Mouse (Mus musculus): ENCODE measurements around the gene Lrpprc.
"Not testable (repeated sequence)": the region's sequence is repeated elsewhere in the genome, so short reads cannot be mapped to it uniquely, and the experiment has no call there.

Gene Lrpprc

DNA sequence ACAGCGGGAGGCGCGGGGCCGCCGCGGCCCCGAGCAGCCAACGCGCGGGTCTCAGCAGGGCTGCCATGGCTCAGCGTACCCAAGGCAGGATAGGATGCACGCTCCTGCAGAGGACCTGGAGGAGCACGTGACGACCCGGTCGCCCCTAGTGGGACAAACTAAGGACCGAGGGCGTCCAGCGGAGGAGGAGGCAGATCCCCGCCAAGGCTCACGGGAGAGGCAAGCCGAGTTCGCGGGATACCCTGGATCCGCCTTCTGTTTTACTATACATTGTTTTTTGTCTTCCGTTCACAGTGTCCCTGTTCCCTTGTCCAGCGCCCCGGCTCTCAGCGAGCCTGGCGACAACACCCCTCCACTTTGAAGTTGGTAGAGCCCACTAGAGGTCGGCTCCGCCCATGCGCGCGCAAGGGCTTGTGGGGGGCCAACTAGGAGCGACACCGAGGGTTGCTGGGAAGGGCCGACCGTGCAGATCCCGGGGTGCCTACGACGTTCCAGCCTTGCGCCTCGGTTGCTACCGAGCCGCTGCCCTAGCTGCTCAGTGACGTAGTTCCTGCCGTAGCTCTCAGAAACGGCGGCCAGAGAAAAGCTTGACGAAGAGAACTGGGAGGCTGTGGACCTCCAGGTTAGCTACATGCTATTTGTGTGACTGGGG lies at the start of gene Lrpprc:
Gene Lrpprc (minus strand): TSS at position 343 of the 652 bp plus-strand sequence.
- peak; percentile 90 for DNase-seq (ENCODE audit: low spot score)

DNA sequence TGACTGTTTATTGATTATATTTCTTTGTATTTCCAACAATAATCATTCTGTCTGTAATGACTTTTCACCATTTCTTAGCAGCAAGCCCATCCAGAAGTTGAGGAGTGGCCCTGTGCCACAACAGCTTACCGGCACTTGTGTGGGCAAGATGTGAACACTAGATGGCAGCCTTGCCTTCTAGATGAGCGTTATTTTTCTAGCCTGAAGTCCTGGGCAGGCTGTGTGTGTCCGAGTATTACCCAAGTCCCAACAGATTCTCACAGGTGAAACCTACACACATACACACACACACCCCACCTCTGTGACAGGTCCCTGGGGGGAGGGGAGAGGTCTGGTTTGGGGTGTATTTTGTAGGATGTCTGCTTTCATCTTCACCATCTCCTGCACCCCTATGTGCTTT lies 47.2 kb upstream of the Lrpprc start:
- DNase-seq (ENCODE audit: low spot score) = peak; percentile 69

DNA sequence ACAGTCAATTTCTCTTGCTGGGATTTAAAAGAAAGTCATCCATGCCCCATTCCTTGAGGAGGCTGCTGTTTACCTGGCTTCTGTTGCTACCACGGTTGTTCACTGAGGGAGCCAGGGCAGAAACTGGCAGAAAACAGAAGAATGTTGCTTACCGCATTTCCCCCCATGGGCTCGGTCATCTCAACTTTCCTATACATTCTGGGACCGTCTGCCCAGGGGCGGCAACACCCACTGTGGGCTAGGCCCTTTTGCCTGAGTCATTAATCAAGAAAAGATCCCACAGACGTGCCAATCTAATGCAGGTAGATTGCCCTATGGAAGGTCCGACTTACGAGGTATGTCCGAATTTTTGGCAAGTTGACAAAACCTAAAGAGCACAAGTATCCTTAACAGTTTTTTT lies 44.7 kb upstream of the Lrpprc start:
- DNase-seq (ENCODE audit: low spot score) = no peak

DNA sequence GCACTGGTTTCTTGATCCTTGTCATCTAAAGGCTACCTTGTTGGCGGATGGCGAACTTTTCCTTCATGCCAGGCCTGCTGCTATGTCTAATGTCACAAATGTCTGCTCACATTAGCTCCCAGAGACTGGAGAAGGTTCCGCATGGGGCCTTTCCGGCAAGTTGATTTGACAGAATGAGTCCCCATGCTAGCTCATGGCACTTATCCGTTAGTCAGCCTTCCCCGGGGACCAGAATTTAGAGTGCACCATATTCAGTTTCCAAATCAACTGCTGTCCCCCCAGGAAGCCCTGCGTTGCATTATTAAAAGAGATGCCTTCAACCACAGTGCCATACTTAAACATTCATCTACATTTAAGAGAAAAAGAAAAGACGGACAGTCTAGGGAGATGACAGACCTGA lies 41.8 kb upstream of the Lrpprc start:
- DNase-seq (ENCODE audit: low spot score) = no peak

DNA sequence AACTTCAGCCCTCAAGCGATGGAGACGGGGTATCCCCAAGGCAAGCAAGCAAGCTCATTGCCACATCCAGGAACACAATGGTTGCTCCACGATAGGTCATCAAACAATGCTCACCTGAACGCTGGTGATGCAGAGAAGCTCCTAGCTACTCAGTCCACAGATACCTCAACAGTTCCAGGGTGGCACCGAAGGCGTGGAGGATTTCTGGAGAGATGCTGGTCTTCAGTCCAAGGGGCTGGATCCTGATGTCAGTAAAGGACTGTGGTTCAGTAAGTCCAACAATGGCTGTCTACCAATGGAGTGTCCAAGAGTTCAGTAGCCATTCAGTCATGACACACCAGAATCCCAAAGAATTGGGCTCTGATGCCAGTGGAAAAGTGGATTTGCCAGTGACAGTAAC lies 37.7 kb upstream of the Lrpprc start:
- DNase-seq (ENCODE audit: low spot score) = no peak

DNA sequence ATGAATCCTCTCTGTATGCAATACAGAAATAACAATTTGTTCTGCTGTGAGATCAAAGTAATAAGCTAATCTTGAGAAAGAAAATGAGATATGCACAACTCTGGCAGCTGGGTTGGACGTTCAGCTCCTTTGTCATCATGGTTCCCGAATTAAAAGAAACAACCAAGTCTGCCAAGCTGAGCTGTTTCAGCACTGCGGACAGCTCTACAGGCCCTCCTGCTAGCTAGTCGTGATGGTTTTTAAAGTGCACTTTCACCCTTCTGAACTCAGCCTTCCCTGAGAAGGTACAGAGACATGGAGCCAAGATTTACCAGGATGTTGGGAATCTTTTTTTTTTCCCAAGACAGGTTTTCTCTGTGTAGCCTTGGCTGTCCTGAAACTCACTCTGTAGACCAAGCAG lies 30.0 kb upstream of the Lrpprc start:
- peak; percentile 21 for DNase-seq (ENCODE audit: low spot score)

DNA sequence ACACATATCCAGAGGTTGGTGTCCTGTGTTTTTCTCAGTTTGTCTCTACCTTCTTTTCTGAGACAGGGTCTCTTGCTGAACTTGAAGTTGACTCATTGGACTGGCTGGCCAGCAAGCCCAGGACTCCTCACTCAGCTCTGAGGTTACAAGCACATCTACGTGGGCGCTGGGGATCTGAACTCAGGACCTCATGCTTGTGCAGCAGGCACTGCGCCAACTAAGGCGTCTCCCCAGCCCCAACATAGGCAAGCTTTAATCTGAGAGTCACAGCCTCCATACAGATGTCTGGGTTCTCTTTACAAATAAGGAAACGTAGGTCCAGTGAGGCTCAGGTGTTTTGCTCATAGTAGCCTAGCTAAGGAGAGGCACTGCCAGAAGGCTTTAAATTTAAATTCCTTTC lies 27.8 kb upstream of the Lrpprc start:
- no peak for DNase-seq (ENCODE audit: low spot score)

DNA sequence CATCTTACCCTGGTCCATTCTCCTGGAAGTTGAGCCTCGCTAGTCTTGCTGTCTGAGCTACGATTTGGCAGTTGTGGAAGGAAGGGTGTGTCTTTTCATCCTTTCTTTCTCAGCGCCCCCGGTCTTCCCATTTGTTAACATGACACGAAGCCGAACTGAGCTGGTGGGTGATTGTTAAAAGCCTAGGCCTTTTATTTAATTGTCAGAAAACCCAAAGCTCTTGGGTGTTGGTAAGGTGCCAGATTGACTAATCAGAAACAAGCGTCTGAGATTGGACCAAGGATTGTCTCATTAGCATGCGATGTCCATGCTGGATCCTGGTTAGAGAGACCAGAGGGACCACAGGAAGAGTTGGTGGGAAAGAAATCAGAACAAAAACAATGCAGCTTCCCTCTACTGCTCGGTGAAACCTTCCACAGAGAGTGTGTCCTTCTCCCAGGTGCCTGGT lies 25.4 kb upstream of the Lrpprc start:
- no peak for DNase-seq (ENCODE audit: low spot score)

DNA sequence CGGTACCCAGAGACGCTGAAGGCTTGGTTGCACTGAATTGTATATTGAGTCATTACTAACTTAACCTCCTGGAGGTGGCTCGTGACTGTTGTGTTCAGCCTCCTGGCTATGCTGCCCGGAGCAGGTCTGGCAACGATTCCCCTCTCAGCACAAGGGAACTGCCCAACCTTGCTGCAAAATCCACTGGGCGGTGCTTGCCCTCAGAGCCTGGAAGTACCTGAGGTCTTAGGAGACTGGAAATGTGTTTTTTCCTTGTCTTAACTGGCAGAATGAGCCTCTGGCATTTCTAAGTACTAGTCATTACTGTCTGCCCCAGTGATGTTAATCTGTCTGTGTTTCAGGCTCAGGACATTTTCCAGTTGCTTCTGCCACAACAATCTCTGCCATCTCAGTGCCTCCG lies 24.3 kb upstream of the Lrpprc start:
- DNase-seq (ENCODE audit: low spot score) = no peak

DNA sequence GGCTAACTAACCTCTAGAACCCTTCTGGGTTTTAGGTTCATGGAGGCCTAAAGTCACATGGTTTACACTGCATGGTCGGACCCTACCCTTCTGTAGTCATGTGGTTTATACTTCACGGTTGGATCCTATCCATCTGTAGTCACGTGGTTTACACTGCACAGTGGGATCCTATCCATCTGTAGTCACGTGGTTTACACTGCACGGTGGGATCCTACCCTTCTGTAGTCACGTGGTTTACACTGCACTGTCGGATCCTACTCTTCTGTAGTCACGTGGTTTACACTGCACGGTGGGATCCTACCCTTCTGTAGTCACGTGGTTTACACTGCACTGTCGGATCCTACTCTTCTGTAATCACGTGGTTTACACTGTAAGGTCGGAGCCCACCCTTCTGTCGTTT lies 23.6 kb upstream of the Lrpprc start:
- not testable (repeated sequence) for DNase-seq (ENCODE audit: low spot score)

DNA sequence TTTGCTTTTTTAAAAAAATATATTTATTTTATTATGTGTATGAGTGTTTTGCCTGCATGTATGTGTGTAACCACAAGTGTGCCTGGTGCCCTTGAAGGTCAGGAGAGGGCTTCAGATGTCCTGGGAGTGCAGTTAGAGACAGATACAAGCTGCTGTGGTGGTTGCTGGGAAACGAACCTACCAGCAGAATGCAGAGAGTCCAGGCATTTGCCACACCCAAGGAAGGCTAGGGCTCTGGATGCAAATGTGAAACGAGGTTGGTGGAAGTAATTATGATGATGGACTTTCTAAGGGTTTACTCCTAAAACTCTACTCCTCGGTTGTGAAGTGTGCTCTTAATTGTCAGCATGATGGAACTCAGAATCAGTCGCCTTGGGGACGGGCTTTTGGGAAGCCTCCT lies 1.4 kb upstream of the Lrpprc start:
- DNase-seq (ENCODE audit: low spot score) = no peak

DNA sequence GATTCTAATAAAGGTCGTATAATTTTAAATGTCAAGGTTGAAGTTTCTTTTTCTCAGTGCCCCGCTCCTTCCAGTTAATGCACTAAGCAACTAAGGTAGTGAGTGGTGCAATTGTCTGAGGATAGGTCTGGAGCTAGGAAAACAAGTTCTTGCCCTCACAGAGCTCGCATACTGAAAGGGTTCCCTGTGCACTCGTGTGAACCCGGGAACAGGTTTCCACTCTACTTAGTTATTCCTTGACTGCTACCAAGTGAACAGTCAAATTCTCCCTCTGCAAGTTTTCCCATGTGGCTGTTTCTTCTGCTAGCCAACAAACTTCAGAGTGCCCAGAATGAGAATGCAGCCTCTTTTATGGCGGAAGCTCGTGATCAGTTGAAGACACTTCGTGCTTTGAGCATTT lies 567 bp upstream of the Lrpprc start:
- DNase-seq (ENCODE audit: low spot score) = no peak

DNA sequence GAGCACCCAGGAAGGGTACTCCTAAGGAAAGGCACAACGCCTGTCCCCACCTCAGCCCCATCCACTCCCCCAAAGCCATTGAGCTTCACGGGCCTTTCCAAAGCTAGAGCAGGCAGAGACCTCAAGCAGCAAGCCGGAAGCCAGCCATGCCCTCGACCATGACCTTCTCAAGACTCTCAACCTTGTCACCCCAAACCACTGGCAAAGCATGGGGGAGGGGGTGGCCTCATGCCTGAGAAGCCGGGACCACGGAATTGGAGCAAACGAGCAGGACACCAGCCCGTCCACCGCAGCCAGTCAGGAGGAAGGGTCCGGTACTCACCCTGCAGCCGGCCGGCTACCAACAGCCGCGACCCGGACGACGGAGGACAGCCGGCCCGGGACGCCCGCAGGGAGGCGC lies 546 bp downstream of the Lrpprc start:
- DNase-seq (ENCODE audit: low spot score) = peak; percentile 4

DNA sequence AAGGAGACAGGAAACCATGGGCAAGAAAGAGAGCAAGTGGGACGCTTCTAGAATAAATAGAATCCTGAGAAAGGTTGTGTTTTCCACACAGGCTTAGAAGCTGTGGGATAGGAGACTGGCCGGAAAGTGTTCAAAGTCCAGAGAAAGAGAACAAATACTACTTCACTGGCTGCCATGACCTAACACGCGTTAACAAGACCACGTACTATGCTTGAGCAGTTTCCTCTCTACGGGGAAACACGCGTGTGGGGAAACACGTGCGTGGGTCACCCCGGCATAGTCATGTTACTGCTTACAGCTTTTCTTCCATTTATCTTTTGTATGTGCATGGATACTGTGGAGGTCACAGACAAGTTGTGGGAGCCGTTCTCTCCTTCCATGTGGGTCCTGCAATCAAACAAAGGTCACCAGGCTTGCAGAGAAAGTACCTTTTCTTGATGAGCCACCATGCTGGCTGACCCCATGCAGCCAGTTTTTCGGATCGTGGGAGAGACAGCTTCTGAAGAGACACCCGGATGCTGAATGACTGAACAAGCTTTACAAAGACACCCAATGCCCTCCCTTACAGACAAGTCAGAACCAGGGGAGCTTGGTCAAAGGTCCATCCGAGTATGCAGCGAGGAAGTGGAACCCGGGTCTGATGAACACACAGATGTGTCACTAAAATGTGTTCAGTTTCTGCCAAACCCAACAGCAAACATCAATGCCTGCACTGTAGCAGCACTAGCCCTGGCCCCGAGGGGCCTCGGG lies 2.0 kb downstream of the Lrpprc start:
- DNase-seq (ENCODE audit: low spot score) = no peak

DNA sequence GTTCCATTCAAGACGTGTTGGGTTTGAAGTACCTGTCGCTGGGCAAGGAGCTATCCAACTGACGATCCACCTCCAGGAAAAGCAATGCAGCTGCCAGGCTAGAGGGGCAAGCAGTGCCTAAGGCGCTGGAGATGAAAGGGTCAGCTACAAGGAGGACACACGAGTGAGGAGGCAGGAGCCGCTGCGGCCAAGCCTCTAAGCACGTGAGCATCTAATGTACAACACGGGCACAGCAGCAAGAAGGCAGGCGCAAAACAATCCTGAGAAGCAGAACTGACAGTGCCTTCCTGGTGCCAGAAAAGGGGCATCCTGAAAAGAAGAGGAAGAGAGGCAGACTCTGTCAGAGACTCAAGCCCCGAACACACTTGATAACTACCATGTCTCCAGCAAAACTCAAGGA lies 3.1 kb downstream of the Lrpprc start:
- no peak for DNase-seq (ENCODE audit: low spot score)

DNA sequence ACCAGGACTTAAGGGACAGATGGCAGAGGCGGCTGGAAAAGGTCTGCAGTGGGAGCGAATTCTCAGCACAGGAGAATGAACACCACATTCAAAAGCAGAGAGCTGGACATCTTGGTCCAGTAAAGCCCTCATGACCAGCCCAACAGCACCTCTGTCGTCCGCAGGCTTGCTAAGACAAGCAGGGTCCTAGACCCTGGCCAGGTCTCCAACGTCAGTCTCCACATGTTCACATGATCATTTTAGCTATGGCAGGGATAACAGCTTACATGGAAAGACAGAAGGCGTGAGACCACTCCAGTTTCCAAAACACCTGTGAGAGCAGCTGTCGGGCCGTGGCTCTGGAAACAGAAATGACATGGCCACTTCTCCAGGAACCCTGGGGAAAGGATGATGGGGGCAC lies 3.7 kb downstream of the Lrpprc start:
- DNase-seq (ENCODE audit: low spot score) = no peak

DNA sequence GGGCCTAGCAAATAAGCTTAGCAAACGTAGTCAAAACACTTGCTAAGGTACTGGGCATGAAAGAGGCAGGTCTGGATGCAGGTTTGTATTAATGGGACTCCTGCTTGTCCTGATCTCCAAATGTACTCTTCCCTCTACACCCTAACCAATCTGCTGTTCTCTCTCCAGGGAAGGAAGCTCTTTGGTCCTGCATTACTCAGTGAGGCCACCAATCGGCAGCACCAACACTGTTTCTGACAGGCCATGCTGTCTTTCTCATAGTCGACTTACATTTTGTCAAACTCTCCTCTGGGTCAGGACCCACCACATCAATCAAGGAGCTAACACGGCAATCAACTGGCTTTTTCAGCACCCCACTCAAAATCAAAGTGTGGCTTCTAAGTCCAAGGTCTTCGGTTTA lies 5.4 kb downstream of the Lrpprc start:
- no peak for DNase-seq (ENCODE audit: low spot score)

DNA sequence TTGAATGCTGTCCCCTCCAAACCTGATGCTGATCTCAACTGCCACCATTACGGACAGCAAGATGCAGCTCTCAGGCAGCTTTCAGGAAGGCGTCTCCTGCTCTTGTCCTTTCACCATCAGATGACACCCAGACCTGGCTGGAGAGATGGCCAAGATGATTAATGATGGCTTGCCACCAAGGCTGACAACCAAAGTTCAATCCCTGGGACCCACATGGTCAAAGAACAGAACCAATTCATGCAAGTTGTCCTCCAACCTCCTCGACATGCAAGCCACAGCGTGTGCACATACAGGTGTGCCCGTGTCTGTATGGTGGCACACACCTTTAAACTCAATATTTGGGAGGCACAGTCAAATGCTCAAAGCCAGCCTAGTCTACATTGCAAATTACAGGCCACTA lies 7.1 kb downstream of the Lrpprc start:
- no peak for DNase-seq (ENCODE audit: low spot score)

DNA sequence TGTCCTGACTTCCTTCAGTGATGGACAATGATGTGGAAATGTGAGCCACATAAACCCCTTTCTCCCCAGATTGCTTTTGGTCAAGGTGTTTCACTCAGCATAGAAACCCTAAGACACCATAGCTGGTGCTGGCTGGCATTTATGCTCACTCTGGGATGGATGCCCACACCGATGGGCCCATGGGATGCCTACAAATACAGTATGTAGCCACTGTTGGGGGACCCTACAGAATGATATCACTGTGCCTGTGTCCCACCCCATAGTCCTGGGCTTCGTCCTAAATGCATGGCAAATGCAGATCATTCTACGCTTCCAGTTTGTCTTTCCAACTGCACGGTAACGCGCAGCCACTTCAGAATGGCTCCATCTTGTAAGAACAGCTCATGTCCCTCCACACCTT lies 10.3 kb downstream of the Lrpprc start:
- DNase-seq (ENCODE audit: low spot score) = no peak

DNA sequence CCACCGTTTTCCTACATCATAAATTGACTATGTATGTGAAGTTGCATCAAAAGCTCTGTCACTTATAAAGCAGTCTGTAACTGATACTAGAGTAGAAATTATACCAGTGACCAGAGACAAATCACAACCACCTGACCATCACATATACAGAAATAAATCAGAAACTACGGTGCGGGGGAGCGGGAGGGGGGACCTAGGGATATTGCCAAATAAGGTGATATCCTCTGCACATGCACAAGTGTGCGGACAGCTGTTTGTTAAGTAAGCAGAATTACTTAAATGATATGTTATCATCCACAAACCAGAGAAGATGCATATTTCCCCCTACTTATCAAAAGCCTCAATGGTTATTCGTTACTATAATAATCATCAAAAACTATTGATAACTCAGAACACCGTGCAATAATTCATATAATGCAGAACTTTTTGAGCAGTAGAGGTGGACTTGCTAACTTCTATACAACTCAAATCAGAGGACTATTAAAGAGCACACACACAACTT lies 12.1 kb downstream of the Lrpprc start:
- DNase-seq (ENCODE audit: low spot score) = no peak

DNA sequence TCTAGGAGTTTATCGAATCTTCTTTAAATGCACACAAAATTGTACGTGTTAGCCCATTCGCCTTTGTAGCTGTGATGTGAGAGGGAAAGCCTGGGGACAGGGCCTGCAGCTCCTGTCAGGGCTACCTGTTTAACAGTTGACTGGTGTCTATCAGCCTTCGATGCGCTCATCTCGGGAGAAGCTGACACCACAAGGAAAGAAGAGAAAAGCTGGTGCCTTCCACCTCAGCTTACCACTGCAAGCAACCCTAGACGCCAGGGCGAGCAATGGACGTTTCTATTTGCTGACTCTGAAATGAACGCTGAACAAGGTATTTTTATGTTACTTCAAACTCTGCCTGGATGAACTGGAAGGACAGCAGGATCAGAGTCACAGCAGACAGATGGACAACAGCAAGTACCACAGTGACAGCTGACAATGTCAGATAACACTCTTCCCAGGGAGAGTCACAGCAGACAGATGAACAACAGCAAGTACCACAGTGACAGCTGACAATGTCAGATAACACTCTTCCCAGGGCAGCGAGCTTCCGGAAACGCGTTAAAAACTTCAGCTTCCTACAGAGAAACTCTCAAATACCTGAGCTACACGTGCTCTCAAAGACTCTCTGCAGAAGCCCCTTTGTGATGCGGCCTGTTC lies 14.1 kb downstream of the Lrpprc start:
- DNase-seq (ENCODE audit: low spot score) = no peak

DNA sequence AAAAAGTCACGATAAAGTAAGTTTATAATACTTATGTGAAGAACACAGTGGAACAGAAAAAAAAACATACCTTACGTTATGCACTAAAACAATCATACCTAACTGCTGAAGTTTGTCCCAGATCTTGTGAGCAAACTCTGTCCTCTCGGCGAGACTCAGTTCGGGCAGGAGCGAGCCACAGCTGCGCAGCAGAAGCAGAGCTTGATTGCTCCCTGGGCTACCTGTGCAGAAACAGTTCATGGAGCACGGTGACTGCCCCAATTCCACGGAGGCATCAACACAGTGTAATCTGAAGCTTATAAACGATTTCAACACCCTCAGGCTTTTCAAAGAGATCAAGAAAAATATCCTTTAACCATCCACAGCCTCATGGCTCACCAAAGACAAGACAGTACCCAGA lies 15.3 kb downstream of the Lrpprc start:
- no peak for DNase-seq (ENCODE audit: low spot score)

DNA sequence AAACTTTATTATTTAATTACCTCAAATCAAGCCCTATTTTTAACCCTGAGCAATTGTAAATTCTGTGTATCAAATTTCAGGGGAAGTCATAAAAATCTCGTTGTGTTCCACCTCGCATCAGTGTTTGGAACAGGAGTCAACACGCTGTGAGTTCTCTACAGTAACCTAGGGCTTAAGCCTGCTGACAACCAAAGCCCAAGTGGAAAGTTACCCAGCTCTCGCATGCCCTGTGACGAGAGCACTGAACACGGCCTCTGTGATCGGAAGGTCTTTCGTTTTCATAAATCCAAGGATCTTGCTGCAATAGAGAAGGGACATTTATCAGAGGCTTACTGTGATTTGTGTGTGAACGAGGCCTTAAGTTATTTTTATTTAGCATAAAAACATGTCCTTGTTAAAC lies 18.7 kb downstream of the Lrpprc start:
- DNase-seq (ENCODE audit: low spot score) = no peak
